Mouse (Mus musculus): ENCODE measurements around the gene Arhgap15.

The Arhgap15 gene

DNA sequence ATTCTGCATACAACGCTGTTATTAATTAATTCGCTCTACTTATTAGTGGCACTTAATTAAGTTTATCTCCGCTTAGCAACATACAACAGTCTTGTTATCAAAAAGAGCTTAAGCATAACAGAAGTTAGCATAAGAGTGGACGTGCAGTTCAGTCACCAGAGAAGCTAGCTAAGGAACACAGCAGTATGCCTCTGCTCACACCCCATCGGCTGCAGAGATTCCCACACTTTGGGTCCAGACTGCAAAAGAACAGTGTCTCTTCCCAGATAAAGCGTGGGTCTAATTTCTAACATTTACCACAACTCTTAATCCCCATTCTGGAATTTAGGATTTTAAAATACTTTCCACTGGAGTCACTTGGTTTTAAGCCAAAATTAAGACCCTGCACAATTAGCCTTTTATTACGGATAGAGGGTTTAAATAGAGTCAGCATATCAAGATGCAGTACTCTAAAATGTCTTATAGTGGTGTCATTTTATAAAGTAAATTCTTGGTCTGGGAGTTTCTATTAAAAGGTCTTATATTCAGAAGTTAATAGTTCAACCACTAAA lies 400.0 kb downstream of the Arhgap15 start:
- DNase-seq (ENCODE audit: inconsistent age in 2 of 2, low spot score in 1 of 2) = no peak

DNA sequence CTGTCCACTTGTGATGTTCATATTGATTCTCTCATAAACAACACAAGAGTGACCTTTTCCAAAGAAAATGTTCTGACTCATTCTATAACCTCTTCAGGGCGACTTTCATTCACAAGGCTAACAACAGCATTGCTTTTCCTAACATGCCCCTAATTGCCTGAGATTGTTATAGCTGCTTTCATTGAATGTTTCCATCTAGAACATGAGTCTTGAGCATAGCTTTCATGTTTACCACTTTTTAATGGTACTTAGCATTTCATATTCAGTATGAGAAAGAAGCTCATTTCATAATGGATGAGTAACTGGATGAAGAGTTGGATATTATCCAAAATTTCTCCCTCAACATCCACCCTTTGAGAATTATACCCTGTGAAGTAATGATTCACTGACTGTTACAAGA lies 403.7 kb downstream of the Arhgap15 start:
- DNase-seq (ENCODE audit: inconsistent age in 2 of 2, low spot score in 1 of 2) = peak in 1 of 2 experiments; percentile 77

DNA sequence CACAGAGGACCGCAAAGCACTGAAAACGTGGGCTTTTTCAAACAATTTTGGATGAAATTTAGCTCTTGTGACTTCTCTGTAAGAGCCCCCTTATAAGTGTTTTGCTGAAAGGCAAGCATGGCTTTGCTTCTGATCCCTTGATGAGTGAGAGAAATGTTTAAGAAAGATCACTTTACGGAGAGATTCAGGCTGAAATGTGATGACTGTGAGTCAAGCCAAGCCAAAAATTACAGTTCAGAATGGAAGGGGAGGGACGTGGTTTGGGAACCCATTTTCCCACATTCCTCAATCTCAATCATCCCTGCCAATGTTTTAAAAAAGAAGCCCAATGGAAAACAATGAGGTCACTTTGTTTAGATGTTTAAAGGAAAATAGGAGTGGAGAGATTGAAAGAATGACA lies 411.7 kb downstream of the Arhgap15 start:
- DNase-seq (ENCODE audit: inconsistent age in 2 of 2, low spot score in 1 of 2) = no peak

DNA sequence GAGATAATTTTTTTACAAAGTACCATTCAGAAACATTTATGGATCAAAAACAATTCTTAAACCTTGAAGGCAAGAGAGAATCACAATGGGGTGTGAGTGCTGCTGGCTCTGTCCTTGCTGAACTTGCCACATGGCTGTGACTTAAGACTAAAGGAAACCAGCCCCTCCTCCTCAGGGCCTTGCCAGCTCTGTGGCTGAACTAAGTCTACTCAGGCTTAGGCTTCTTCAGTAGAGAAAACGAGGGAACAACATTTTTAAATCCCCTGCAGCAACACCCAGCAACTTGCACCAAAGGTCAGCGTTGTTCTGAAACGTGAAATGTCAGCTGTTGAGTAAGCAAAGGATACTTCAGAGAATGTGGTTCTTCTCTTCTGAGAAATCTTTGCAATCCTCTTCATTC lies 417.2 kb downstream of the Arhgap15 start:
- DNase-seq (ENCODE audit: inconsistent age in 2 of 2, low spot score in 1 of 2) = peak in 1 of 2 experiments; percentile 80

DNA sequence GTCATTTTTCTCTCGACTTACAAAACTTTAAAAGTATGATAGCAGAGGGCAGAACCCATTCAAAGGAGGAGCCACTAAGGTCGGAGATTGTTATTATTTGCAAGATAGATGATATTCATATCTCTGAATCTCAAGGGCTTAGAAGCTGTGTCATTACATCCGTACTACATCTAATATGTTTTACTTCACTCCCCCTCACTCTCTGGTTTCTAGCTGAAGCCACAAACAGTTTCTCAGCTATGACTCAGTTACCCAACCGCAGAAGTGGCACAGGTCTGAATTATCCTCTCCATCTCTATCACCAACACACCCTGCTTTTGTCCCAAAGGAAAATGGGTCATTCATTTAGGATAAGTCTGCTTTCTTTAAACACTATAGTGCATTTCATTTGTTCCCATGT lies 418.1 kb downstream of the Arhgap15 start:
- no peak for DNase-seq (ENCODE audit: inconsistent age in 2 of 2, low spot score in 1 of 2)

DNA sequence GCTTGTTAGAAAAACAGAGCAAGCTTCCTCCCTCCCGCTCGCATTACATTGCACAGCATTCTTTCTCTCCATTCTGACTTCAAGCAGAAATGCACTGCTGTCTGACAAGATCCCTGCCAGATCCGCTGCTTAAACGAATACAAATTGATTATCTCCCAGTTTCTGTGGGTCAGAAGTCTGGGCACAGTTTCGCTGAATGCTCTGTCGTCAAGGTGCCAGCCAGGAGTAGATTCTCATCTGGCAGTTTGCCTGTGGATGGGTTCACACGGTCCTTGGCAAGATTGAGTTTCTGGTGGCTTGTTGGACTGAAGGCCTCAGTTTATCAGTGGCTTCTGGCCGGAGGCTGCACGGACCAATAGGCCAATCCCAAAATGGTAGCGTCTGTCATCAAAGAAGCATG lies 435.9 kb downstream of the Arhgap15 start:
- no peak for DNase-seq (ENCODE audit: inconsistent age in 2 of 2, low spot score in 1 of 2)

DNA sequence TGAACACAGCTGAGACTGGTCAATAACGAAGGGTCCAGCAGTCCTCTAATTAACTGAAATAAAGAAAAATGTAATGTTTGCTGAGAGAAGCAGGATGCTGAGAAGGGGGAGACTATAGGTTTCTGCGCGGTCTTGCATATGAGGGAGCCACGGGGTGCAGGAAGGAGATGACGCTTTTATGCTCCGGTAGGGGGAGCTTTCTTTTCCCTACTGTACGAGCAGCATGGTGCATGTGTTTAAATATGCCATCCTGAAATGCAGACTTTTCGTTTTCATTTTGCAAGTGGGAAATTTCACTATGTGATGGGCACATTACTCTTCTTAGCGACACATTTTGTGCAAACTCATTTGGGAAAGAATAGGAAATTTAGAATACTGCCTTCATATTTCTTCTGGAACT lies 442.1 kb downstream of the Arhgap15 start:
- no peak for DNase-seq (ENCODE audit: inconsistent age in 2 of 2, low spot score in 1 of 2)

DNA sequence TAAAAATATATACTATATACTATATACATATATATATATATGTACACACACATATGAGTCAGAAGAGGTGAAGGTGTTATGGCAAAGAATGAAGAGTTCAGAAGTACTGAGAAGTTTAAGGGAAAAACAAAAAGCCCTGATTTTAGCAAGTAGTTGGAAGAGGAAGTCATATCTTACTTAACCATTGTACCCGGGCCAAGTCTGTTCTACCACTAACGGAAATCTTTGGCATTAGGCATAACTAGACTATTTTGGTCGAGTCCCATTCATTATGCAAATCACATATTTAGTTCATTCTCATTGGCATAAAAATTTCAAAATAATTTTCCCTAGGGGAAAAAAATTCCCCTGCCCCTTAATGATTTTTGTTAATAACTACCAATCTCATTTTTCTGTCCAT lies 443.4 kb downstream of the Arhgap15 start:
- no peak for DNase-seq (ENCODE audit: inconsistent age in 2 of 2, low spot score in 1 of 2)

DNA sequence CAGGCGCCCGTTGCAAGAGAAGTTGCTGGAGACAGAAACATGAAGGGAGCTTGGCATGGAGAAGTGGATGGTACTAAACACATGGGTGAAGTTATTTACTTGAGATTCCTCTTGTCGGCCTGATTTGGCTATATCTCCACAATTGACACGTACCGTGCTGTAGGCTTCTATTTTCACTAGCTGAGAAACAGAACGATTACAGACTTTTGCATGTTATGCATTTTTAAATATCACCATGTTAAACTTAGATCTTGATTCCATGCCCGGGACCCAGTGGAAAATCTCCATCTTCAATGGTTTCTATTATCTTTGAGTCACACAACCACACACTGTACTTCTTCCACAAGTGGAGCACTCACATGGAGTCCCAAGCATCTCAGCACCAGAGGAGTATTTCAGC lies 466.9 kb downstream of the Arhgap15 start:
- DNase-seq (ENCODE audit: inconsistent age in 2 of 2, low spot score in 1 of 2) = no peak

DNA sequence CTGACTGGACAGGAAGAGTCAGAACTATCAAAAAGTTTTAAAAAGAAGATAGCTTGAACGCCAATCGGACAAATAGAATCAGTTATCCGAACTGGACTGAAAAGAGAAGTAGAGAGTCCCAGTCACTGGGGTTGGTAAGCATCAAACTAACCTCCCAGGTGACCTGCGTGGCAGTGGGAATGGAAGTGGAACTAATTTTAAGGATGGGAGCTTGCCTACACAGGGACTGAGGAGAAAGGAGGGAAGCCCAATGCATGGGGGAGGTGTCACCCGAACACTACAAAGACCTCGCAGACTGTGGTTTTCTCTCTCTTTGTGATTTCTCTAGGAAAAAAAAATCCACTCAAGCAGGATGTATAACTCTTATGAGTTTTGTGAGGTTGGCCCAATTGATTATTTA lies 469.2 kb downstream of the Arhgap15 start:
- DNase-seq (ENCODE audit: inconsistent age in 2 of 2, low spot score in 1 of 2) = no peak

DNA sequence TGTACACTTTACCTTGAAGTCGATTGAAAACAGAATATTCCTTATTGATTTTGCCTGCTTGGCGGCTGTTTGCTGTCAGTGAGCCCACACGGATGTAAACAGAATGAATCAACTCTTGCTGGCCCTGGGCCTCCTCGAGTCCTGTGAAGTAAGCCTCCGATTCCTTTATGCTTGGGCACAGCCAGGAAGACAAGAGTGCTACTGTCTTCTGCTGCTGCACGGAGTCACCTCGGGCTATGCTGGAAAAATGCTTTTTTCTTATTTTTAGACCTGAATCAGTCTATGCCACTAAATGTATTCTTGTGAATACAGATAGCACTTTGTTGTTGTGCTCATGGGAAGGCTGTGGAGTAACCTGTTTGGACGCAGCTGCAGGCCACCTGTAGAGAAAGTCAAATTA lies 469.7 kb downstream of the Arhgap15 start:
- no peak for DNase-seq (ENCODE audit: inconsistent age in 2 of 2, low spot score in 1 of 2)

DNA sequence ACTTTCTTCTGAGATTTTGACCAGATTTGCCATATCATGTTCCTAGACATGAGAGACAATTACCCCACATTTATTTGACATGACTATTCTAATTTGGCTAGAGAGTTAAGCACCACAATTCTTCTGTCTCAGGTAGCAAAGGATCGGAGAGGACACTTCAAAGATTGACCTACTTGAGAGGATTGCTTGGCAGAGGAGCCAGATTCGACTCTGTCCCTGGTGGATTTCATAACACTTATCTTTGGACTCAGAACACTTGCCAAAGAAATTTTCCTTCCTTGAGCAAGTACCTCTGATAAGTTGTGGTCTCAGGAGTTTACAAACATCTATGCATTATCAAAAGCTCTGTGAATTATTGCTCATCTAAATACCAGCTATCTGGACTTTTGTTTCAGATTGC lies 473.1 kb downstream of the Arhgap15 start:
- peak; percentile 10 to 79 for DNase-seq (ENCODE audit: inconsistent age in 2 of 2, low spot score in 1 of 2)

DNA sequence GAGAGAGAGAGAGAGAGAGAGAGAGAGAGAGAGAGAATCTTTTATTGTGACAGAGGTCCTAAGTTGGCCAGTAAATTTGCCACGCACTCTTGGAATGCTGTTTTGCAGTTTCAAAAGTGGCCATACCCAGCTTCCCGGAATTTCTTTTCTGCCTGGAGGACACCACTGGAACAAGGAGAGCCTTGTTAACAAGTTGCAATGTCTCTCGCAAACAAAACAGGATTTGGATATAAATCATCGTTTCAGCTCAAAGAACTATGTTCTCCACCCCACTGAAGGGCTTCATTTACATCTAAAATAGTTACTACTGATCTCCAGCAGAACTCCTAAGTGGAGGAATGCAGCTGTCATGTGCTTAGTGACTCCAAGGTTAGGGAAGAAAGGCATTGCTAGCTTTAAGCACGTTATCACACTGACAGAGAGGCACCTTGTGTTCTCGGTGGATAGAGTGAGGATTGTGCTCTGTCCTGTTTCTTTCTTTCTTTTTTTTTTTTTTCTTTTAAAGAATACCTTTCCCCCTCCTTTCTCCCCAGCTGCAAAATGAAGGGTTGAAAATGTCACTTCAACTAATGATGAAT lies 473.6 kb downstream of the Arhgap15 start:
- peak; percentile 11 to 75 for DNase-seq (ENCODE audit: inconsistent age in 2 of 2, low spot score in 1 of 2)

DNA sequence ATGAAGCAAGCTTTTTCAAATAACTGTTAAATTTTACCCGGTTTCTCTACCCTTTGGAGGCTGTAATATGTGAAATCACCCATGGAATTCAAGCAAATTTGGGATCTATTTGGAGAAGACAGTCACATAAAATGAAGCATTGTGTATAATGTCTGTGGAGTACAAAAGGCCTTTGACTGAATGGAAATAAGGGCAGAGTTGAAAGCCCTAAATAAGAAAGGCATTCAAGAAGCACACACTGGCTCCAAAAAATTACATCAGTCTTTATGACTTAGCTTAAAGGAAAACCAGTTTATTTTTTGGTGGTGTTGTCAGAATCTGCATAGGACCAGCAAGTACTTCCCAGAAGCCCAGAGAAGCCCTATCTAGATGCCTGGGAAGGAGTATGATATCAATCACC lies 486.2 kb downstream of the Arhgap15 start:
- no peak for DNase-seq (ENCODE audit: inconsistent age in 2 of 2, low spot score in 1 of 2)

DNA sequence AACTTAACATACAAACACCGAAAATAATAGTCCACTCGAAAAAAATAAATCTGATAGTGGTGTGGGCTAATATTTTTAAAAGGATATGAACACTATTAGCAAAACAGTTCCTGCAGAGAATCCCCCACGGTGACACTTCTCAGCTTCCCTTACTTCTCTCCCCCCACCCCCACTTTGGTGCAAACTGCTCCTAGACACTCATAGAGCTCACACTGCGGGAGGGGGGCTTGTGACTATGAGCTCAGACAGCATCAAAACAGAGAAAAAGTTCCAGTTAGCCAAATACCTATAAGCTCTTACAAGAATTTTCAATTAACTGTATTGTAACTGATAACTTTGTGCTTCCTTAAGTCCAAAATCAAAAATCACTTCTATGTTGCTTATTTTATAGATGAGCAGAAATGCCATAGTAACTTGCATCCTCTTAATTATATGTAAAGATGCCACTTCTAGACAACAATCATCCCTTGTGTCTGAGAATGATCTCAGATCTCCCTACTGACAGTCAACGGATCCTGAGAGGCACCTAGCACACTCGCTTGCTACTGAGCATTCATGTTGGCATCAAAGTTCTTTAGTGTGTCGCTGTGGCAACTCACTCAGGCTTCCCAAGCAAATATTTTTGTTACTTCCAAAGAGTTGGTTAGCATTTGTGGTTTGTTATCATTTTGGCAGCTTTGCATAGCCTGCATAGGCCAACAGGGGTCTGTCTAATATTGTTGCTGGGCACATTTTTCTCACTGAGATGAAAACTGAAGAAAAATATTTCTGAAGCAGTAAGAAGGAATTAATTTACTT lies 493.2 kb downstream of the Arhgap15 start:
- no peak for DNase-seq (ENCODE audit: inconsistent age in 2 of 2, low spot score in 1 of 2)

DNA sequence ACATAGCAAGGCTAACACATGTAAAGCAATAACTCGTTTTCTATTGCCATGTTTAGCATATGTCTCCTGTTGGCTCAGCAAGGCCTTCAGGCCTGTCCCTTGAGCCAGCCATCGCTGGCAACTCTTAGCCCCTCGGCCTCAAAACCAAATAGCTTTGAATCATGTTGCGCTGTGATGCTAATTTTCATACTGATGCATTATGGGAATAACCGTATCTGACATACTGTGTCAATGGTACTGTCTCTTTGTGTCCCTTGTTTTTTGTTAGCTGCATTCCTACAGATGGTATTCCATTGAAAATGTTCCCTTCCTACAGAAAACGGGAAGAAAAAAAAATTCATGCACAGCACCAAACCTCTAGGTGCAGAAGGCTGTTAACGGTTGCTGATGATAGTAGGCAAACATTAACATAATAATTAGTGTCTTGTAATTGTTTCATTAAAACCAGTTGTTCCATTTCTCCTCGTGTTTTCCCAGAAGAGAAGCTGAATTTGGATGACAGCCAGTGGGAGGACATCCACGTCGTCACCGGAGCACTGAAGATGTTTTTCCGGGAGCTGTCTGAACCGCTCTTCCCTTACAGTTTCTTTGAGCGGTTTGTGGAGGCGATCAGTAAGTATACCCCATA lies 494.1 kb downstream of the Arhgap15 start:
- no peak for DNase-seq (ENCODE audit: inconsistent age in 2 of 2, low spot score in 1 of 2)

DNA sequence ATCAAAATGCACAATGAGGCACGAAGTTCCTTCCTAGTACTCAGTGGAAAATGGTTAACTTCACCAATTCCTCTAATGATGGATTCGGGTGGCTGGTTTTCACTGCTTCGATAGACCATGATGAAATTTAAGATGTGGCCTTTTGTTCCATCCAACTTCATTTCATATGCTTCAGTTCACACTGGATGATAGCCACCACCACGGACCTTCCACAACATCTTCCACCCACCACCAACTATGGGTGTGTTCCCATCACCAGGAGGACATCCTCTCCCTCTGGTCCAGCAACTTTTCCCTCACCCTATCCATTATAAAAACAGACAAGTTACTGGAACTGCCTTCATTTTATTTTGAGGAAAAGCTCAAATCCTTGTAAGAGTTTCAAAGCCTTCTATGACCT lies 506.7 kb downstream of the Arhgap15 start:
- no peak for DNase-seq (ENCODE audit: inconsistent age in 2 of 2, low spot score in 1 of 2)

DNA sequence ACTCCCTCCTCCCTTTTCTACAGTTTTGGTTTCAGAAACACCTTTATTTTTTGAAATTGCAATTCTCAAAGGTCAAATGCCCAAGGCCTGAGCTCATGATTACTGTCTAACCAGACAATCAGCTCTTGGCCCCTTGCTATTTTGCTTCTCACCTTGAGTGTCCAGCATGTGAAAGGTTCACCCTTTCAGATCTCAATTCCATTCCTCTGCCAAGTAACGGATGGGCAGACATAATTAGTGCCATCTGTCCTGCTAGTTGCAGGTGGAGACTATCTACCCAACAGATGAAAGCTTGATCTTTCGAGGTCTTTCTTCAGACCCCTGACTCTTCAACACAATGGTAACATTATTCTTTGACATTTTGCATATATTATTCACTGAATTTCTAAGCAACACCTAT lies 509.3 kb downstream of the Arhgap15 start:
- no peak for DNase-seq (ENCODE audit: inconsistent age in 2 of 2, low spot score in 1 of 2)

DNA sequence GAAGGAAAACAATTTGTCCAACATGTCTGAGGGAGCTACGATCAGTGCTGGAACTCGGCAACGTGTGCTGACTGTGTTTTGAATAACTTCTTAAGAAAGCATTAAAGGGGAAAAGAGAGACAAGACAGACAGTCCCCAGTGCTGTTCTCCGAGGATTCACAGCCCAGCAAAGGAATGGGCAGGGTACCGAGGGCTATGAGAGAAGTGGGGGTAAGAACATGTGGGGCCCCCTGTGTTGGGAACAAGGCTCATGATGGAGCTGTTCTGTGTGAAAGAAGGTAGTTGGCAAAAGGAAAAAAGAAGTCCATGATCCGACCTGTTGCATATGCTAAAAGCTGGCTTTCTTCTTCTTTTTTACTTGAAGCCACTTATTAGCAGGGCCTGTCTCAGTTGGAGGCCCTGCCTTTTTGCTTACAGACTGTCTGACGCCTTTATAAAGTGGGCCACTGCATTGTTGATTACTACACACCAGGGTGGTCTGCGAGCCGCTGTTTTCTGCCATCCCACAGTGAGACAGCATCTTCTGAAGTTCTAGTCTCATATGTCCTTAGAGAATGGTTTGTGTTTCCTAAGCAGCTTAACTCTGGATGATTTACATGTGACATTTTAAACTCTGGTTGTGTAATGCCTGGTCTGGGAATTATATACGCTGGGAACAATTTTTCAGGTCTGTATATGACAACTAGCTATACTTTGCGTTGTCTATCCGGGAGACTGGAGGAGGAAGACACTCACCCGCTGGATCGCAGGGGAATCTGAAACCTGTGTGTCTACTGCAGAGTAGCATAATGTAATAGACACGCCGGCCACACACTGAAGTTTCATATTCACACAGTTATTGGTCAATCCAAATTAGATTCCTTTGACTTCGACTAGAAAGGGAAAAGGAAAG lies 523.1 kb downstream of the Arhgap15 start:
- no peak for DNase-seq (ENCODE audit: inconsistent age in 2 of 2, low spot score in 1 of 2)

DNA sequence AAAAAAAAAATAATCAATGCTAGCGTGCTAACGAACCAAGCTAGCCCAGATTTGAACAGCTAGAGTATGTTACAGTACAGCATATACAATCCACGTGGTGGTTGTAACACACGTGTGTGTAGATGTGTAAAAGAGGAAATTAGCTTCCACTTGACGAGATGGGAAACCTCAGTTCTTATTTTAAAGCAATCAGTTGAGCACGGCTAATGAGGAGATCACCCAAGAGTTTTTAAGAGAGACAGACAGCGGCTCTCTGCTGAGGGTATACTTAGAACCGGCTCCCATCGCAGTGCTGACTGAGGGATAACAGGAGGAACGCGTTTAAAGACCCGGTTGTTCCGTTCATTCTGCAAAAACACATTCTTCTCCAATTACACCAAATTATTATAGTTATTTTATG lies 524.0 kb downstream of the Arhgap15 start:
- no peak for DNase-seq (ENCODE audit: inconsistent age in 2 of 2, low spot score in 1 of 2)

DNA sequence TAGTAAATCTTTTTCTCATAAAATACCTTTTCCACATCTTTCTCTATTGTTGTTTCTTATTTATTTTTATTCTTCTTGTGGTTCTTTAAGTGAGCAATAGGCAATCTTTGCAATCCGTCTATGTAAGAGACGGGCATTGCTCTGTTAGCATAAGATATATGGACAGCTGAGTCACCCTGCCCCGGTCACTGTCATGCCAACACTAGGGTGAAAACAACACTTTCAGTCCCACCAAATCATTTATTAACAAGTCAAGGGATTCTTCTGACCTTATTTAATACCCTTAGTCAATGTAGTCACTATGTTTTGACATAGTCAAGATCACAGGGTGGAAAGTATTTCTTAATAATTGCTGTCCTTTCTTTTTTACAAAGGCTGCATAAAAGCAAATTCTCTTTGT lies 525.8 kb downstream of the Arhgap15 start:
- no peak for DNase-seq (ENCODE audit: inconsistent age in 2 of 2, low spot score in 1 of 2)

Data from adrenal gland, adult (tissue).